Mouse (Mus musculus) left cerebral cortex, adult 18-20 months (tissue): Measurements from ENCODE around the gene Gstt3. TPM values are rescaled to one million over a fixed set of nuclear protein-coding genes. Genes with fewer than 3 reads are reported as not detected.

Source experiments
- DNase-seq, 2 experiments: peaks; one replicate each; pipeline ENCODE4 v3.0.0; 2021 to 2022; ENCODE audit warnings: low spot score in 2 of 2, mixed read lengths in 1 of 2
- long read RNA-seq, 2 experiments: library from polyadenylated mRNA; stranded (forward); transcript quantifications; one replicate each; pipeline ENCODE4 v2.0.0; 2021
- total RNA-seq, 2 experiments: library from RNA; stranded (reverse); gene quantifications; 2 replicates each; pipeline ENCODE4 v1.2.3; 2021

The Gstt3 gene
- total RNA-seq: 1 to 10 TPM; 2.5 to 2.6 TPM
- long read RNA-seq, experiment 1, transcript Gstt3-201 (5 exons, 1,880 nt): major isoform, 10 of 10 reads
- long read RNA-seq, experiment 1, partial matches to known transcripts: 0 of 10 reads
- long read RNA-seq, experiment 1, other reads (novel, unspliced or antisense): 0 of 10 reads
- long read RNA-seq, experiment 2, transcript Gstt3-201 (5 exons, 1,880 nt): major isoform, 5 of 5 reads
- long read RNA-seq, experiment 2, partial matches to known transcripts: 0 of 5 reads
- long read RNA-seq, experiment 2, other reads (novel, unspliced or antisense): 0 of 5 reads

- DNase-seq: no peak
These were observed at the start of gene Gstt3, which contains the start of gene Gm20441 for GRCm38 (mm10) chr10:75780769-75781578. Gene Gstt3, minus strand, starts transcription at chr10:75781414. Gene Gm20441, minus strand, starts transcription at chr10:75780954.

DNA sequence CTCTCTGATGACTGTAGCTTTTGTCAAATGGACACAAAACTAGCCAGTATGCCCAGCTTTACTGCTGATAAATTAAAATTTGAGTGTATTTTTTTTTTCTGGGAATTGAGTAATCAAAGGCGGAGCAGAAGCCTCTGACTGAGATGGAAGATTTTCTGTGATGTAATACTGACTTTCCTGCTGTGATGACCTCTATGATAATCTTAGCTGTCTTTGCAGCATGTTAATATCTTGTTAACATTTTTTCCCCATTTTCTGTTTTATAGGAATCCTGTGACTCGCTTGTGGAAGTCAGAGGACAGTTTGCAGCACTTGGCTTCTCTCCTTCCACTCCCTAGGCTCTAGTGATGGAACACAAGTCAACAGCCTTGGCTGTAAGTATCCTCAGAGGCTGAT, 49.1 kb upstream of the Gstt3 start:
- DNase-seq: no peak

GRCm38 (mm10) chr10:75829529-75830274, 48.5 kb upstream of the Gstt3 start:
- no peak for DNase-seq

GRCm38 (mm10) chr10:75828500-75828931, 47.3 kb upstream of the Gstt3 start:
- DNase-seq: no peak

- no peak for DNase-seq
These were observed 46.6 kb upstream of the Gstt3 start for GRCm38 (mm10) chr10:75827668-75828360.

GRCm38 (mm10) chr10:75824530-75824929, 43.3 kb upstream of the Gstt3 start:
- no peak for DNase-seq

DNA sequence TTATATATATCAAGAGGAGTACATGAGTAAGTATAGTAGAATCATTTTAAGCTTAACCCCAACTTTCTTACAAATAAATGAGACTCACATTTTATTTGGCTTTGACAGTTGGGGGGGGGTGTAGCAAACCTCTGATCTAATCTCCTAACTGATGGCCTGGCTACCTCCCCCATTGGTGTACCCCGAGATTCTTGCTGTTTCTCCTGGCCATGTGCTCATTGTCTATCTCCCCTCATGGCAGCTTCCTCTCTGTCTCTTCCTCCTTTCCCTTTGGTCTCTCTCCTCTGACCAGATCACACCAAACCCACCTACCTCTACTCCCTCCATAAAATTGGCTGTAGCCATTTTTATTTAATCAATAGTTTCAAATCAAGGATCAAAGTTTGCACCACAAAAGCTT, 42.6 kb upstream of the Gstt3 start:
- DNase-seq: no peak

GRCm38 (mm10) chr10:75822443-75822842, 41.2 kb upstream of the Gstt3 start, which contains the start of gene Gstt4:
Gene Gstt4, minus strand, starts transcription at chr10:75822543.
- DNase-seq: no peak

DNA sequence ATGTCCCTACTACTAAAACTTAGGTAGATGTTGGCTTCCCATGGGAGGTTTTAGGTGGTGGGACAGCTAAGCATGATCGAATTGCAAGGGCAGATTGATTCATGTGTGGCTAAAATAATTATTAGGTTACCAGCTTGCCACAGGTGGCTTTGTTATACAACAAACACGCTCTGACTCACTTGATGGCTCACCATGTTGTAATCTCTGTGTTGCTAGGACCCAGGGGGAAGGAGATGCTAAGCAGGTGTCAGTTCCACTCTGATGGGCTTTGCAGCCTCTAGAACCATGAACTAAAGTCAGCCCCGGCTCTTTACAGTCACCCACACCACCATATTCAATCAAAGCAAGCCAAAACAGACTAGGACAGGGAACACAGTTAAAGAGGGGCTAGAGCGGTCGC, 38.7 kb upstream of the Gstt3 start:
- DNase-seq: no peak

GRCm38 (mm10) chr10:75818641-75819040, 37.4 kb upstream of the Gstt3 start:
- DNase-seq: no peak

DNA sequence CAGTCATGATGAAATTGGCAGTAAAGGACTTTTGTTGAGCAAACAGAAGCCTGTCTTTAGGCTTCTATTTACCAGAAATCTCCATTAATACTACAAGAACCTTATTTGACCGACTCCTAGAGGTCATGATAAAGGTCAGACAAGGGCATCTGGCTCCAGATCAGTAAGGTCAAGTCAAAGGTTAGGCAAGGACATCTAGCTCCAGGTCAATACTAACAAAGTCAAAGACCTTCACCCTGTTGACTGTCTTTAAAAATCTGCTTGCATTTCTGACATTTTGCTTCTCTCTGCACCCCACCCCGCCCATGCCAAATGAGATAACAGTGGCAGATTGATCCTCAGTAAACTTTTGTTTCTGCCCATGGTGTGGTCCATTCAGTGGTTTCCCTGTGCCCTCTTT, 23.0 kb upstream of the Gstt3 start:
- DNase-seq: no peak

GRCm38 (mm10) chr10:75798176-75798696, 17.0 kb upstream of the Gstt3 start, which contains the start of gene Gstt1:
Gene Gstt1, minus strand, starts transcription at chr10:75798584.
- DNase-seq: peak; percentile 43 to 44

DNA sequence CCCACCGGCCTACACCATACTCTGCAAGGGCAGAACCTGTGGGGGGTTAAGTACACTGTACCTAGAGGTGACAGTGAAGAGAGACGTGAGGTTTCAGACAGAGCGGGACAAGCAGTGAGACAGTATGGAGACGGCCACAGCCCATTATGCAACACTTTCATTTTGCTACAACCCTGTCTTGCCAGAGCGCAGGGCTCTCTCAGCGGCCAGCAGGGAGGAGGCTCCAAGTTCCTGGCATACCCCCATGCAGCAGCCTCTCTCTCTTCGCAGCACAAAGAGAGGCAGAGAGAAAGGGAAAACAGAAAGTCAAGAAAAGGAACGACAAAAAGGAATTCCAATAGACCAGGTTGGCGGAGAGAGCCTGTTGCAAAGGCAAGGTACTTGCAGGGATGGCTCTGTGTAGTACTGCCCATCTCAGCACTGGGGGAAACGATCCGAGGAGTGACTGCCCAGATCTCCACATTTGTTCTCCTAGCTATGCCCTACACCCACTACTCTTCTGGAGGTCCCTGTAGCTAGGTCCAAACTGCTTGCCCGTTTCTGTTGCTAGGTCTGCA, 16.5 kb upstream of the Gstt3 start:
- peak; percentile 50 to 64 for DNase-seq

DNA sequence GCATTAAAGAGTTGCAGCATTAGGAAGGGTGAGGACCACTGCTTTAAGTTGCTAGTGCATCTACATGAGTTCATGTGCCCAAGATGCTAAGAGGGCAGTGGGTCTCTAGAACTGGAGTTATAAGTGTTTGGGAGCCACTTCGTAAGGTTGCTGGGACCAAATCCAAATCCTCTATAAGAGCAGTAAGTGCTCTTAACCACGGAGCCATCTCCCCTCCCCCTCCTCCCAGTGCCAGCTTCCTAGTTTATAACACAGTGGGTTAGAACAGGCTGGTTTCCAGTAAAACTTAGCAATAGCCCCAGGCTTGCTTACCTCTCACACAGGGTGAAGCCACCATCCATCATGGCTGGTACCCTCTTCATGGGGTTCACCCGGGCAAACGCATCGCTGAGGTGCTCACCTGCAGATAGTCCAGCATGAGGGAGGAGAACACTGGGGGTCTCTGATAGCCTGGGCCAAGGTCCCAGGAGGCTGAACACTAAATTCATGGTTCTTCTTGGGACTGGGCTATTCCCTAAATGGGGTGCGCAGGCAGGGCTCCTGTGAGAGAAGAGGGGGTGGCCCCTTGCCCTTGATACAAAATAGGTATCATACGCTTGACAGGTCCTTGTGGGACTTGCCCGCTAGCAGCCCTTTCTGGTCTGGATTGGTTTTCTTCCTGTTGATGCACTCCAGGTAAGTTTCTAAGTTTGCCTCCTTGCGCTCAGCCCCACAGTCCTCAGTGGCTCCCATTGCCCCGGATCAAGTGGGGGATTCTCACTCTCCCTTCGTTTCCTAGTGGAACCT, 15.7 kb upstream of the Gstt3 start:
- no peak for DNase-seq

- DNase-seq: no peak
These were observed 13.7 kb upstream of the Gstt3 start for GRCm38 (mm10) chr10:75794880-75795279.

- no peak for DNase-seq
These were observed 9.6 kb upstream of the Gstt3 start for GRCm38 (mm10) chr10:75790773-75791172.

DNA sequence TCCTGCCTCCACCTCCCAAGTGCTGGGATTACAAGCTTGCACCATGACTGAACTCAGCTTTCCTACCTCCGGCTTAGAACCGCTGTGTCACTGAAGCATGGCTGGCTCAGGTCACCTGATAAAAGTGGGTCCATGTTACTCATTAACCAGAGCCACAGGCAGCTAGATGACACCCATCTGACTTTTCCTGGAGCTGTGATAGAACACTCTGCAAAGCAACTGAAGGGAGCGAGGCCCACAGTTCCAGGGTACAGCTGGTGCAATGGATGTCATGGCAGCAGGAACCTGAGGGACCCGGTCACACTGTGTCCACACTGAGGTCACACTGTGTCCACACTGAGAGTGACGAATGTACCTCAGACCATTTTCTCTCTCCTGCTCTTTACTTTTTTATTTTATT, 8.6 kb upstream of the Gstt3 start:
- no peak for DNase-seq

GRCm38 (mm10) chr10:75789081-75789735, 8.0 kb upstream of the Gstt3 start:
- DNase-seq: no peak

DNA sequence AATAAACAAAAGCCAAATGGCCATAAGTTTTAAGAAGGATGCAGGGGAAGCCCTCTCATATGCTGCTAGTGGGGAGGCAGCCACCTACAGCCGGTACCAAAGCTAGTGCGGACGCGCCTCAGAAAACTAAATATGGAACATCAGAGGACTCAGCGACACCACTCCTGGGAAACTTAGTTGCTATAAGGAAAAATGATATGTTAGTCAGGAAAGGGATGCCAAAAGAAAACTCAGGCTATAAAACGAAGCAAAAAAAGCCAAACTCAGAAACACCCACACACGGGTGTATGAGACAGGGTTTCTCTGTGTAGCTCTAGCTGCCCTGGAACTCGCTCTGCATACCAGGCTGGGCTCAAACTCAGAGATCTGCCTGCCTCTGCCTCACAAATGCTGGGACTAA, 7.1 kb upstream of the Gstt3 start:
- DNase-seq: peak in 1 of 2 experiments; percentile 41
